ENCODE assay signal across 8 mouse cellular contexts in genomic region chr9:88274040-88274439, GRCm38 (mm10). TPM values are rescaled to one million over a fixed set of nuclear protein-coding genes. Genes with fewer than 3 reads are reported as not detected.
DNase-seq lines count a peak whose midpoint lies in the region; ATAC-seq and TF ChIP-seq lines count a peak whose summit lies in the region.

No protein-coding gene starts in this region.

- no peaks in the 10 kb centered on the region for H3K36me3 ChIP-seq in forebrain, postnatal 0 days (ENCODE audit: insufficient read depth)
- H3K36me3 ChIP-seq in forebrain, embryonic 12.5 days (replicated peaks), result no peaks in the 10 kb centered on the region
- H3K36me3 ChIP-seq in stomach, postnatal 0 days (ENCODE audit: control insufficient read depth, insufficient read depth, low read length), result no peaks in the 10 kb centered on the region
- H3K36me3 ChIP-seq in forebrain, embryonic 16.5 days (ENCODE audit: control insufficient read depth, insufficient read depth), result no peaks in the 10 kb centered on the region

- H3K27ac ChIP-seq in forebrain, postnatal 0 days (ENCODE audit: low read depth, low read length), result no peak overlapping the region
- no peak overlapping the region for H3K27ac ChIP-seq in forebrain, embryonic 12.5 days
- peak overlapping the region; percentile 73 for H3K27ac ChIP-seq in stomach, postnatal 0 days (replicated peaks)
- H3K27ac ChIP-seq in forebrain, embryonic 16.5 days (ENCODE audit: low read length), result no peak overlapping the region

- no peaks in the 10 kb centered on the region for H3K4me1 ChIP-seq in forebrain, postnatal 0 days (ENCODE audit: insufficient read depth)
- no peaks in the 10 kb centered on the region for H3K4me1 ChIP-seq in forebrain, embryonic 12.5 days
- no peaks in the 10 kb centered on the region for H3K4me1 ChIP-seq in stomach, postnatal 0 days (replicated peaks; ENCODE audit: control insufficient read depth, insufficient read depth)
- no peaks in the 10 kb centered on the region for H3K4me1 ChIP-seq in forebrain, embryonic 16.5 days (replicated peaks; ENCODE audit: control insufficient read depth, insufficient read depth, low read length)

- no peaks in the 10 kb centered on the region for H3K27me3 ChIP-seq in forebrain, postnatal 0 days (ENCODE audit: insufficient read depth, low read length)
- H3K27me3 ChIP-seq in forebrain, embryonic 12.5 days, result no peaks in the 10 kb centered on the region
- H3K27me3 ChIP-seq in stomach, postnatal 0 days (ENCODE audit: control insufficient read depth, insufficient read depth, low read length), result no peaks in the 10 kb centered on the region
- H3K27me3 ChIP-seq in forebrain, embryonic 16.5 days (replicated peaks; ENCODE audit: control insufficient read depth, insufficient read depth, low read length), result no peaks in the 10 kb centered on the region

- DNase-seq in forebrain, postnatal 0 days, result no peak
- peak; percentile 83 for DNase-seq in Muller cell, postnatal 12 days (ENCODE audit: inconsistent ontology term)
- peak; percentile 78 to 84 for DNase-seq in heart, adult 18-20 months
- DNase-seq in kidney, postnatal 14 days, result peak; percentile 51
- peak; percentile 82 for DNase-seq in stomach, postnatal 0 days (ENCODE audit: low spot score)

- H3K9ac ChIP-seq in forebrain, postnatal 0 days, result no peak overlapping the region
- H3K9ac ChIP-seq in forebrain, embryonic 12.5 days, result no peak overlapping the region
- no peak overlapping the region for H3K9ac ChIP-seq in stomach, postnatal 0 days (ENCODE audit: low read length)
- H3K9ac ChIP-seq in forebrain, embryonic 16.5 days (replicated peaks; ENCODE audit: low read depth, low read length), result no peak overlapping the region

- H3K9me3 ChIP-seq in forebrain, postnatal 0 days (ENCODE audit: low read length), result no peaks in the 10 kb centered on the region
- H3K9me3 ChIP-seq in forebrain, embryonic 12.5 days, result no peaks in the 10 kb centered on the region
- no peaks in the 10 kb centered on the region for H3K9me3 ChIP-seq in stomach, postnatal 0 days (ENCODE audit: control insufficient read depth, low read length)
- no peaks in the 10 kb centered on the region for H3K9me3 ChIP-seq in forebrain, embryonic 16.5 days (ENCODE audit: control insufficient read depth, low read length)

- no peak overlapping the region for H3K4me2 ChIP-seq in forebrain, postnatal 0 days (ENCODE audit: low read depth)
- no peak overlapping the region for H3K4me2 ChIP-seq in forebrain, embryonic 12.5 days
- H3K4me2 ChIP-seq in stomach, postnatal 0 days (replicated peaks; ENCODE audit: low read depth), result no peak overlapping the region
- H3K4me2 ChIP-seq in forebrain, embryonic 16.5 days (ENCODE audit: low read length), result no peak overlapping the region

- no peak for TF ChIP-seq EP300 in stomach, postnatal 0 days (optimal IDR thresholded peaks at IDR 0.05)

- ATAC-seq in forebrain, postnatal 0 days, result peak; percentile 62
- ATAC-seq in forebrain, embryonic 12.5 days (ENCODE audit: low FRiP score), result no peak
- peak; percentile 95 for ATAC-seq in stomach, postnatal 0 days (ENCODE audit: low FRiP score, low TSS enrichment)
- ATAC-seq in forebrain, embryonic 16.5 days, result no peak
- ATAC-seq in megakaryocyte progenitor cell, adult 5-6 weeks (replicated peaks; ENCODE audit: poor library complexity), result no peak

- no peak overlapping the region for H3K4me3 ChIP-seq in forebrain, postnatal 0 days (ENCODE audit: low read depth, low read length)
- H3K4me3 ChIP-seq in forebrain, embryonic 12.5 days (replicated peaks), result no peak overlapping the region
- H3K4me3 ChIP-seq in stomach, postnatal 0 days (ENCODE audit: low read depth, low read length), result no peak overlapping the region
- H3K4me3 ChIP-seq in forebrain, embryonic 16.5 days (replicated peaks; ENCODE audit: low read length), result no peak overlapping the region

- TF ChIP-seq CTCF in forebrain, postnatal 0 days (IDR thresholded peaks at IDR 0.05; ENCODE audit: low read depth), result no peak
- TF ChIP-seq CTCF in stomach, postnatal 0 days (IDR thresholded peaks at IDR 0.05; ENCODE audit: low read depth), result no peak

RNA-seq across cellular contexts. Expression of gene Nt5e, which starts 53.0 kb away (rescaled TPM):
- 3.8 and 5.3 TPM in 2 replicates for total RNA-seq in forebrain, postnatal 0 days (2014; rRNA removed)
- 1.4 and 1.5 TPM in 2 replicates for polyA plus RNA-seq in forebrain, postnatal 0 days (2015; fragmentation: Nextera tagmentation; extraction: Ambion mirVana)
- 0.60 and 0.78 TPM in 2 replicates for polyA plus RNA-seq in forebrain, embryonic 12.5 days (2016; fragmentation: Nextera tagmentation; extraction: Ambion mirVana)
- total RNA-seq in heart, adult 18-20 months (2021), result 10 to 100 TPM; 10.7 to 16.7 TPM
- polyA plus RNA-seq in stomach, postnatal 0 days (2015; fragmentation: Nextera tagmentation; extraction: Ambion mirVana), result 52.7 and 55.9 TPM in 2 replicates
- 0.71 and 1.1 TPM in 2 replicates for polyA plus RNA-seq in forebrain, embryonic 16.5 days (2015; fragmentation: Nextera tagmentation; extraction: Ambion mirVana)
- 0.22 and 0.64 TPM in 2 replicates for total RNA-seq in megakaryocyte progenitor cell, adult 5-6 weeks (2015)
- 0.84 and 1.1 TPM in 2 replicates for total RNA-seq in megakaryocyte progenitor cell, adult 5-6 weeks (2017)

Comparison
In these comparisons a context has a peak if more than half of its experiments do, and no peak if none do; other contexts are left out.
1. ATAC-seq: peak in forebrain, postnatal 0 days (single experiment) and stomach, postnatal 0 days (single experiment); none in forebrain, embryonic 12.5 days (single experiment), forebrain, embryonic 16.5 days (single experiment) and megakaryocyte progenitor cell, adult 5-6 weeks (single experiment).
2. RNA of gene Nt5e, which starts 53.0 kb away (polyA plus RNA-seq): 52.7 to 55.9 TPM in stomach, postnatal 0 days; 1.4 to 1.5 TPM in forebrain, postnatal 0 days, 0.60 to 0.78 TPM in forebrain, embryonic 12.5 days and 0.71 to 1.1 TPM in forebrain, embryonic 16.5 days; every median in the first group is over 10 times any median in the second.